Mouse (Mus musculus): ENCODE data around the gene Sel1l2. TPM values are rescaled to one million over a fixed set of nuclear protein-coding genes. Genes with fewer than 3 reads are reported as not detected.
"Not testable (repeated sequence)": the region's sequence is repeated elsewhere in the genome, so short reads cannot be mapped to it uniquely, and the experiment has no call there.

The Sel1l2 gene
- polyA plus RNA-seq, 1 experiment from 2014 or later = not detected

DNA sequence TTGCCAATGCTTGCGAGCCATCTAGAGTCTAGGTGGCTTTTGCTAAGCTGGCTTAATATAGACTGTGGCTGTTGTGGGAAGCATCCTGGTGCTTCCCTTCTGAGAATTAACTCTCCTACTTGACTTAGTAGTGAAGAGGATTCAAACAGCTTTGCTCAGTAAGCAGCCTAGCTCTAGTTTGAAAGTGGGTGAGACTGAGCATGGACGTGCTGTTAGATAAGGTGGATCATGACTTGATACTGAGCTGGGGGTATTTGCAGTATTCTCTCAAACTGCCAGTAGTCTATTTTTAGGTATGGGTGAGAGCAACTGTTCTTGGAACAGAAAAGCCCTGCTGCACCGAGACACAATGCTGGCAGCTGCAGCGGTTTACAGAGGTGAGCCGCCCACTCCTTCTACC, 186.9 kb downstream of the Sel1l2 start:
- no peak for ATAC-seq (ENCODE audit: low FRiP score)
- H3K4me2 ChIP-seq = no peak overlapping the region
- no peaks in the 10 kb centered on the region for H3K9me3 ChIP-seq
- no peak overlapping the region for H3K9ac ChIP-seq
- H3K27ac ChIP-seq = no peak overlapping the region
- 92% methylated on average over 5 of the region's 5 CpGs for WGBS
- H3K36me3 ChIP-seq = peaks cover 42% of the 10 kb centered on the region
- H3K4me3 ChIP-seq = no peak overlapping the region
- H3K4me1 ChIP-seq (replicated peaks) = no peaks in the 10 kb centered on the region
- H3K27me3 ChIP-seq = no peaks in the 10 kb centered on the region

DNA sequence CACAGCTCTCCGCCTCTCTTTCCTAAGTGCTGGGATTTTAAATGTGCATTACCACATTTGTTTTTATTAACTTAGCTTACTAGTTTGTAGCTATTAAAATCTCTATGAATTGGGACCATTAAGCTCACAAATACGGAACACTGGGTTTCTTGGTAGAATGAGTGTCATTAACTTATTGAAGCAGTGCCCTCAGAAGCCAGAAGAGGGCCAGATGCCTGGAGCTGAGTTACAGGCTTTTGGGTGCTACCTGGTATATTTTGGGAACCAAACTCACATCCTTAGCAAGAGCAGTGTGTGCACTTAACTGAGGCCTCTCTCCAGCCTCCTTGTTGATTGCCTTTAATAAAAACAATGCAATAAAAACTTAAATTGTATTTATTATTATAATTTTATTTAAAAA, 188.8 kb downstream of the Sel1l2 start:
- Histone ChIP-seq H3K4me1 (replicated peaks) (no peaks in the 10 kb centered on the region), H3K36me3 (peaks cover 39% of the 10 kb centered on the region), H3K4me3 (no peak overlapping the region), H3K4me2 (no peak overlapping the region), H3K27me3 (no peaks in the 10 kb centered on the region), H3K27ac (no peak overlapping the region), H3K9ac (no peak overlapping the region), H3K9me3 (no peaks in the 10 kb centered on the region)
- WGBS = 81% methylated on average over 2 of the region's 2 CpGs
- no peak for ATAC-seq (ENCODE audit: low FRiP score)

DNA sequence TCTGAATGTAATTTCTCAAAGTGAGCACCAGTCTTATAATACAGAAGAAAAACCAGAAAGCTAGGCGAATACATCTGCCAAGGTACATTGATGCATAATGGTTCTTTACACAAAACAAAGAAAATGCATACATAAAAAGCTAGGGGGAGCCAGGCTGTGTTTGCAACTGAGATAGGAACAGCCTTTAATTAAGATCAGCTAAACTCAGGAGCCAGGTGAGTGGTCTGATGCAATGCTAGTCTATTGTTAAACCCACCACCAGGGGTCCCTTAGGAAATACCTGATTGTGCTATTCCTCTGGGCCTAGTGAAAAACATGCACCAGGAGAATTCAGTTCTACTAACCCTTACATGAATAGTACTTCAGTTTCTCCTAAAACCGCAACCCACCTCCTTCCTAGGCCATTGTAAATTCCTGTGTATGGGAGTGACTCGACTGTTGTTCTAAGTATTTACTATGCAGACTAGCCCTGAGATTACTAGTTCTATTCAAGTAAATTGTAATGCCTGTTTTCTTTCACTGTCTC, 203.8 kb downstream of the Sel1l2 start:
- peaks cover 53% of the 10 kb centered on the region for H3K36me3 ChIP-seq
- not testable (repeated sequence) for ATAC-seq (ENCODE audit: low FRiP score); H3K4me2 ChIP-seq; H3K27ac ChIP-seq; H3K27me3 ChIP-seq; H3K4me1 ChIP-seq (replicated peaks); H3K4me3 ChIP-seq; H3K9me3 ChIP-seq; H3K9ac ChIP-seq
- 93% methylated on average over 3 of the region's 3 CpGs for WGBS

Other genes starting within 250 kb of the Sel1l2 start
- gene Gm17374, start 237.7 kb downstream of the Sel1l2 start, polyA plus RNA-seq (2015; fragmentation: Nextera tagmentation; extraction: Ambion mirVana) = not detected in 2 replicates
- gene Esf1, start 219.1 kb downstream of the Sel1l2 start, polyA plus RNA-seq (2015; fragmentation: Nextera tagmentation; extraction: Ambion mirVana) = 21.1 and 21.5 TPM in 2 replicates
- gene Ndufaf5, start 219.1 kb downstream of the Sel1l2 start, polyA plus RNA-seq (2015; fragmentation: Nextera tagmentation; extraction: Ambion mirVana) = 44.9 and 47.5 TPM in 2 replicates
- 74.7 and 81.8 TPM in 2 replicates for gene Macrod2, start 5.6 kb upstream of the Sel1l2 start, polyA plus RNA-seq (2015; fragmentation: Nextera tagmentation; extraction: Ambion mirVana)

Data from hindbrain, embryonic 13.5 days (tissue).